Mouse (Mus musculus) olfactory bulb, adult 2 months (tissue): ENCODE results near the gene Galnt6.

Experiments used
- CTCF ChIP-seq: fragments of 200-500 bp; IDR thresholded peaks from 2 replicates; pipeline ENCODE4 v1.5.1; 2012; ENCODE audit warnings: low read depth, mild to moderate bottlenecking, low read length, moderate library complexity; ENCODE audit not compliant: insufficient read depth
- POLR2A ChIP-seq: fragments of 200-500 bp; IDR thresholded peaks from 2 replicates; pipeline ENCODE4 v1.6.1; 2012; ENCODE audit warnings: mild to moderate bottlenecking, low read depth, low read length, moderate library complexity; ENCODE audit not compliant: insufficient read depth

GRCm38 (mm10) chr15:100762649-100763048, 33.5 kb upstream of the Galnt6 start:
- TF ChIP-seq CTCF (no peak), POLR2A (no peak)
